Mouse (Mus musculus) v-Abl transformed pro-B cells (cell line): Measurements from ENCODE around the gene Dlgap4.

Source experiments
- in situ Hi-C, 2 experiments: fragments of 400-800 bp; cut with MboI; formaldehyde crosslinking; loops; one replicate each; pipeline ENCODE4 v1.15.1; 2025; ENCODE audit not compliant: unreplicated experiment in 2 of 2

Dlgap4 gene

DNA sequence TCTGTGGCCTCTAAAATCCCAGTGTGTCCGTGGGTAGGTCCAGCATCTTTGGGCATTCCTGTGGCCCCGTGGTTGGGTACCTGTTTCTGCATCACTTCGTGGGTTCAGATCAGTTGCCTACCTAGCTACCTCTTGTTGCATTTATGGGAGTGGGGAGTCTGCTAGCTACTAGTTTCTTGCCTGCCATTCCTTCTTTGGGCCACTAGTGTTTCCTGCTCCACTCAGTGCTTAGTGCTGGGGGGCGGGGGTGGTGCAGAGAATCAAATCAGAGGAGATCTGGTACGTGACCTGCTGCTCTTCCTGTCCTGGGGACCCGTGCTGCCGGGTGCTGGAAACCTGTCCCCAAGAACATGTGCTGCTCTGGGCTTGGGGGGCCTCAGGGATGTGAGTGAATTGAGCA lies 3.0 kb downstream of the Dlgap4 start:
- in situ Hi-C loops = no loop called here

DNA sequence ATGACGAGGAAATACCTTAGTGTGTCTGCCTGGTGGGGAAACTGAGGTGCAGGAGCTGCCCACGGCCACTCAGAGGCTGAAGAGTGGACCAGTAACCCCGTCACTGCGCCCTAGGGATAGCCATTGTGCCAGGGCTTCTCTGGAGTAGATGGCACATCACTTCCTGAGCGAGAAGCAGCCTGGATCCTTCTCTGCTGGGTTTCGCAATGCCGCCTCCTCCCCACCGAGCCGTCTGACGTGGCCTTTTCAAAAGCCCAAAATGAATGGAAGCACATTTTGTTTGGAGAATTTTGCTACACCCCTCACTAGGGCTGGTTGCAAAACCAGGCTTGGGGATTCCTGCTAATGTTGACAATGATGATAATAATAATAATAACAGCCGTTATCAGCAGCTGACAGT lies 4.0 kb downstream of the Dlgap4 start:
- in situ Hi-C loops = no loop called here

DNA sequence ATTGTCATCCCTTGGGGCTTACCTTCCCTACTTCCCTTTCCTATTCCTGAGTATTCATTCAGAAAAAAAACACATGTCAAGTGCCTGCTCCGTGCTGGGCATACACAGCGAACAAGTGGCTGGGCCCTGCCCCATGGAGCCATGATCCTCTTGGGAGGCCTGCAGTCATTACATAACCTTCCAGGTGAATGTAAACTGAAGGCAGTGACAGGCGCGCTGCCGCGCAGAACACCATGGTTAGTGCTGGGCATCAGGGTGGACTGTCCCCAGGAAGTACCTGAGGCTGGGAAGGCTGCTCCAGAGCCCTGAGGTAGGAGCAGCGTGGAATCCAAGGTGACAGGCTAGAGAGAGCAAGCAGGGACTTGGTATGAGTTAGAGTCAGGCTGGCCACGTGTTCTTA lies 7.4 kb downstream of the Dlgap4 start:
- in situ Hi-C loops = no loop called here

DNA sequence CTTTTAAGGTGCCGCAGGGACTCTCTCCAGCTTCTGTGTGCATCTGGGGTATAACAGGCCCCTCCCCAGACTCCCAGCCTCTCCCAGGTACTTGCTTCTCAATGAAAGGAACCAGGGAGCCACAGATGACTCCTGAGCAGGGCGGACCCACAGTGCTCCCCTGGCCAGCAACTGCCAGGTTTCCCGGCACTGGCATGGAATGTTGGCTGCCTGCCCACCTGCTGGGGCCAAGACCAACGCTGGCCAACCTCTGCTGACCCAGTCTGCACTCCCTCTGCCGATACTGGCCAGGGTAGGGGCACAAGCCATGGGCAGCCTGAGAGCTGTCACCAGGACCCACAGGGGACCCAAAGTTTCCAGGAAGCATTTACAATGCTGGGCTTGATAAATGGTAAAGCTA lies 7.9 kb downstream of the Dlgap4 start:
- in situ Hi-C loops = no loop called here

DNA sequence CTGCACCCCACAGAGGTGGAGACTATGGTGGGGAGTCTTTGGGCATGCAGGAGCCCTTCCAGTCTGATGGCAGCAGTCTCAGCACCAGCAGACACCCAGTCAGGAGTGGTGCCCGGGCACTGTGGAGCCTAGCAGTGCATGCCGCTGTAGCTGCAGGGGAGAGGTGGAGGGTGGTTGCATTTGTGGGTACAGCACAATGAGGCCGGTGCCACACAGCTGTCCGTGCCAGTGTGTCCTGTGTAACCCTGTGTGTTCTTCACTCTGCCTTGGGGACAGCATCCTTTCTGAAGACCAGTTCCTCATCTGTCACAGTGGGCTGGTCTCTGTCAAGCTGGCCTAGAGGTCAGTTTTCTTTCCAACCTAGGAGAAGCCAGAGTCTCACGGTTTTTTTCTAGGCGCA lies 8.7 kb downstream of the Dlgap4 start:
- in situ Hi-C loops = no loop called here

DNA sequence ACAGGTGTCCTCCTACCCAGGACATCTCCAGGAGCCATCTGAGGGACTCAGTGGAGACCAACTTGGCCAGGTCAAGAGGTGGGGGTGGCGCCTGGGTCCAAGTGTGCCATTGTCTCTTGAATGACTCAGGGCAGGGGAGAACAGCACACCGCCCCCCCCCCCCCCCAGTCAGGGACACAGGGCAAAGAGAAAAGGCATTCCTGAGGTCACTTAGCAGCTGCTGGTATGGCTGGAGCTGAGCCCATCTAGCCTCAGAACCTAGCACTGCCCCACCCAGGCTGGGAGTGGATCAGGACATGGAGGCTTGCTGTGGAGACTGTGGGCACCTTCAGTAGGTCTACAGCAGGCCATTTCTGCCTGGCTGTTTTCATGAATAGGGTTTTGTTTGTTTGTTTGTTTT lies 9.7 kb downstream of the Dlgap4 start:
- in situ Hi-C loops = no loop called here

DNA sequence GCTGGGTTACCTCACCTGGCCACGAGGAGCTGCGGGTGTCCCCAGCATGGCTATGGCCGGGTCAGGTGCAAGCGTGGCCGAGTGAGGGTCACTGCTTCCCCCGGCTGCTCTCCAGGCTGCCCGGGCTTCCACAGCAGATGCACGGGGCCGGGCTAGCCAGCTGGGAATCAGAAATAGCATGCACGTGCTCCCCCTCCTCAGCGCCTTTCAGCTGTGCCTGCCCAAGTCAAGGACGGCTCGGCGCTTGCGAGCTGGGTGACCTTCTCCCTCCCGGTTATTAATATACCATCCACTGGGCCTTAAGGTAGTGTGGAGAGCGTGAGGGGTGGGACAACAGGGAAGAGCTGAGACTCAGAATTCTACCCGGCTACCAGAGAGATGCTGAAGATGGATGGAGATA lies 11.8 kb downstream of the Dlgap4 start:
- in situ Hi-C loops = no loop called here

DNA sequence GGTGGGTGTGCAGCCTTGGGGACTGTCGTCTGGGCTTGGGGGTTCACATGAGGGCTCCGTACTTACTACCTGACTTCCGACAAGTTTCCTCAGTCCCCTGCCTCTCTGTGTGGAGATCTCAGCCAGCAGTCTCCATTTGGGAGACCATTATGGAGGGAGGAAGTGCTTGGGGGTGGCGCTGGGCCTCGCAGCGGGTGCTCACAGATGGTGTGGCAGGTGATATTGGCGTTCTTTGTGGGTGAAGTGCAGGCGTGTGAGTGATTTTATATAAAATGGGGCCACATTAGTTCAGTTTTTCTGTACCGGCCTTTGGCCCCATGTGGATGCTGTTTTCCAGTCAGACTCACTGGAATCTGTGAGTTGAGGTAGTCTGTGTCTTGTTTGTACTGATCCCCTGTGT lies 12.6 kb downstream of the Dlgap4 start:
- in situ Hi-C loops = no loop called here

DNA sequence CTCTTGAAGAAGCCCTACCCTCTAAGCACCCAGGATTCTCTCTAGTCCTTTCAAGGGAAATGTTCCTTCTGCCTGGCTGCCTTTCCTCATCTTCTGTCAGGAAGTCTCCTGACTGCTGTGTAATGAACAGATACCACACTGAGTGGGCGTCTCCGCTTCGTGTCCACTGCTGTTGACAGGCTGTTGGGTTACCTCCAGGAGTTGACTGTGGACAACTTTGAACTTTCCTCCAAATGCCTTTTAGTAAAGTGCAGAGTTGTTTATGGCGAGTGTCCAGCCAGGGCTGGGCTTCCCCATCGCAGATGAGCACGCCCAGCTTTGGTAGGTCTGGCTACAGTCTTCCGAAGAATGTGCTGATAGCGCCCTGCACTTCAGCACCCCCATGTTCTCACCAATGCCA lies 13.0 kb downstream of the Dlgap4 start:
- in situ Hi-C loops = no loop called here

DNA sequence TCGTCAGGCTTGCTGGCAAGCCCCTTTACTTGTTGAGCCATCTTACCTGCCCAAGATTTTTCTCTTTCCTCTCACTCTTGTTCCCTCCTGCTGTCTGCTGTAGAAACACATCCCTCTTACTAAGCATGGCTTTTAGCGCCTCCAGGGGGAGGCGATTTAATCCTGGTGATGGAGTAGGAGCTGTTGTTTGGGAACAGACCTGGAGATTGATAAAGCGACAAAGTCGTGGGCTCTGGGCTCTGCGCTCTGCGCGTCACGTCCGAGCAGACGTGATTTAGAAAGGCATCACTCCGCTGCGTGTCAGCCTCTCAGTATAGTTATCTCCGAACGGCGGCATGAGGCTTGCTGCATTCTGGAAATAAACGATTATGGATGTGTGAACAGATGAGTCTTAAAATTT lies 14.4 kb downstream of the Dlgap4 start:
- in situ Hi-C loops = no loop called here

DNA sequence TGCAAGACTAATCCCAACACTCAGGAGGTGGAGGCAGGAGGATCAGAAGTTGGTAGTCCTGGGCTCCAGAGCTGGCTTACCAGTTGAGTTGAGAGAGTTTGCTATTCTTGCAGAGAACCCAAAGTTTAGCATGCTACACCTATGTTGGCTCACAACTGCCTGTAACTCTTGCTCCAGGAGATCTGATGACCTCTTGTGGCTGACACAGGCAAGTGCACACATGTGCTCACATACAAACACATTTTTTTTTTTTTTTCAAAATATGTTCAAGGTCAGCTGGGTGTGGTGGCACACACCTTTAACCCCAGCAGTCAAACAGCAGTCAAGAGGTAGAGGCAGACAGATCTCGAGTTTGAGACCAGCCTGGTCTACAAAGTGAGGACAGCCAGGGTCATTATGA lies 16.8 kb downstream of the Dlgap4 start:
- in situ Hi-C loops = no loop called here

DNA sequence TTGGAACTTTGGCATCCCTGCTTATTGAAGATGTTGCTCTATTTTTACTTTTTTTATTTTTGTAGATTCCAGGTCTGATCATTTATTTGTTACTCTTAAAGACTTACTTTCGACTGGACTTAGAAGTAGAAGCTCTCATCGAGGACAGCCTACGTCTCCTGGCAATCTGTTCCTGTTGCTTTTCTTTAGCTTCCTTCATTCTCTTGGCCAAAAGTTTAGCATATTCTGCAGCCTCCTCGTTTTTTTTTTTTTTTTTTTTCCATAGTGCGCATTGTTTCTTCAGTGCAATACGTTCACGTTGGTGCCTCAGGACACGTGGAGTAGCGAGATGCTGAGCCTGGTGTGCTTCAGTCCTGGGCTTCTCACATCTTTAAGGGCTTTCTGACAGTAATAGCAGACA lies 19.2 kb downstream of the Dlgap4 start:
- in situ Hi-C loops = no loop called here

DNA sequence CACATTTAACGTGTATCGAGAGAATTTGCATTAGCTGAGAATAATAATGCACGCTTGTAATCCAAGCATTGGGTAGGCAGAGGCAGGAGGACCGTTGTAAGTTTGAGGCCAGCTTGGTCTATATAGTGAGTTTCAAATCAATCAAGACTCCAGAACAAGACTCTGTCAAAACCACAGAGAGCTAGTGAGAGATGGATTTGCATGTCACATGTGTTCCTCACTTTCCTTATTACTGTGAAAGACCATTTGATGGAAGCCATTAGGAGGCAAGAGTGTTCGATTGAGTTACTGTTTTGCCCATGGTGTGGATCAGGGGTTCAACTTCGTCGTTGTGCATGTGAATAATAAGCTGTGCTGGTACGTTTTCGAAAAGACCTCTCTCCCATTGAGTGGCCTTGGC lies 21.6 kb downstream of the Dlgap4 start:
- in situ Hi-C loops = no loop called here

DNA sequence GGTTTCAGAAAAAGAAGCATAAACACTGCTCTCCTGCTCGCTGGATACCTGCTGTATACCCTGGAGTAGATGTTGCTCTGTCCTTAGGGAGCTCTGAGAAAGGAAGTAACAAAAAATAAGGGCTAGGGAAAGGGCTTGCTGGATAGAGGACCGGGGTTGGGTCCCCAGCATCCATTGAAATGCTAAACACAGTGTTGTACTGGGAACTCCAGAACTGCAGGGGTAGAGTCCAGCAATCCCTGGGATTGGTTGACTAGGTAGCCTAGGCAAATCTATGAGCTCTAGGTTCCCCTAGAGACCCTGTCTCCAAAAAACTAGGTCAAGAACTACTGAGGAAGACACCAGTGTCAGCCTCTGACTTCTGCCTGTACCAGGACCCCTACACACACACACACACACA lies 27.6 kb downstream of the Dlgap4 start:
- in situ Hi-C loops = no loop called here

DNA sequence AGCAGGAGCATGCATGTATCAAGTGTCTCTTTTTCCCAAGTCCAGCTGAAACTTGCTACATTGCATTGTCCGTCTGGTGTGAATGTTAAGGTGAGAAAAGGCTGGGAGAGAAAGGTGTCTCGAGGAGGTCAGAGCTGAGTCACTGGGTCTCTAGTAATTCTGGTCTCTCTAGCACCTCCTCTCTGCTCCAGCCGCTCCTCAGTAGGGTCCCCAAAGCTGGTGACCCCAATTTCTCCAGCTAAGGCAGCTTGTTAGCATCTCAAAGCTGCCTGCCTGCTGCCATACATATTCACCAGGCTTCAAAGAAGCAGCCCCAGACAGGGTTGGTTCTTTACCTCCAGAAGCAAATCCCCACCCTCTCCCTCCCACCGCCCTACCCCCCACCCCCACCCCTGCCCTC lies 29.4 kb downstream of the Dlgap4 start:
- in situ Hi-C loops = no loop called here

DNA sequence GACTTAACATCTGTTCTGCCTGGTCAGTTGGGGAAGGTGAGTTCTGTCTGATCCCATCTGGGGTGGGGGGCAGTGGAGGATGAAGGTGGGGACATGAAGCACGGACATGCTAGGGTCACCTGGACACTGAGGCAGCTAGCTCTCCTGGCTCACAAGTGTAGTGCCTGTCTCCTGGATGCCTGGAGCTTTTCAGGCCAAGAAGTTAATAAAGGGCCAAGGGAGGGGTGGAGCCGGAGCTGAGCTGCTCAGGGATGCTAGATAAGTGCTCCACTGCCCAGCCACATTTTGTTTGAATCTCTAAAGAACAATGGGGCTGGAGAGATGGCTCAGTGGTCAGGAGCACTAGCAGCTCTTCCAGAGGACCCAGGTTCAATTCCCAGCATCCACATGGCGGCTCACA lies 29.9 kb downstream of the Dlgap4 start:
- in situ Hi-C loops = no loop called here

DNA sequence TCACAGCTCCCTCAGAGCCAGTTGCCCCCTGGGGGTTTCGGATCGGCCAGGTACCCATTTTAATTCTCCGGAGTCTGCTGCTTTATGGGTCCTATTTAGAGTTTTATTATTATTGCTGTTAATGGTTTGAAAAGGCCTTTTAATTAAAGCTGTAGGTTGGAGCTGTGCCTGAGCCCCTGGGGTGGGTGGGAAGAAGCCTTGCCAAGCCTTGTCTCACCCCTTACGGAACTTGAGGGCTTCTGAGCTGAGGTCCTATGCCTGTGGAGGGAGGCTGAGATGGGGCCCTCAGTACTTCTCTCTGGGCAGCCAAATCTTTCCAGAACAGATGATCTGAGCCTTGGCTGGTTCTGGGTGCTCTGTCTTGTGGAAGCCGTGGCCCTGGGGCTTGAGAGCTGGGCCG lies 31.6 kb downstream of the Dlgap4 start:
- in situ Hi-C loops = no loop called here

DNA sequence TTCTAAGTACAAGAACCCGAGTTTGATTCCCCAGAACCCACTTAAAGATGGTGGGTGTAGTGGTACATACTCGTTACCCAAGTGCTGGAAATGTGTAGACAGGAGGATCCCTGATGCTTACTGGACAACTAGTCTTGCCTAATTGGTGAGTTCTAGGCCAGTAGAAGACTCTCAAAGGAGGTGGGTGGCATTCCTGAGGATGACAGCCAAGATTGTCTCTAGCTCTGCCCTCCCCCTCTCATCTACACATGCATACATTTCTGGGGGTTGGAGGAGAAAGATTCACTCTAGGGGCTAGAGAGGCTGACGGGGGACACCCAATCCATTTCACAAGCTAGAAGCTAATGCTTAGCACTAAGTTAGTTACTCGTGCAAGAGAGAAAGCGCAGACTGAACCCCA lies 33.4 kb downstream of the Dlgap4 start:
- in situ Hi-C loops = no loop called here

DNA sequence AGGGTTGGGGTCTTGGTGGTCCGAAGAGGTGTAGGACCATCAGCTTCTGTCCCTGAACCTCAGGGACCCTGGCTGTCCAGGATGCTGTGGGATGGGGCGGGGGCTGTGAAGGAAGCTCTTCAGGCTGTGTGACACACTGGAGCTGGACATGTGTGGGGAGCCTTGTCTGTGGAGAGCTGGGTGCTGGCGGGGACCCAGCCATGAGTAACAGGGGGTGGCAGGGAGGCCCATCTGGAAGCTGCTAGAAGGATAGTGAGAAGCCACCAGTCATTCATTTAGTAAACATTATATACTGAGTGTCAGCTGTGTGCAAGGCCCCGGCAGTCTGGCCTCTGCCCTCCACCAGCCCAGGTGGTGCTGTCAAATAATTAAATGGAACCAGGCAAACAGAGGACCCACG lies 34.5 kb downstream of the Dlgap4 start:
- in situ Hi-C loops = no loop called here

DNA sequence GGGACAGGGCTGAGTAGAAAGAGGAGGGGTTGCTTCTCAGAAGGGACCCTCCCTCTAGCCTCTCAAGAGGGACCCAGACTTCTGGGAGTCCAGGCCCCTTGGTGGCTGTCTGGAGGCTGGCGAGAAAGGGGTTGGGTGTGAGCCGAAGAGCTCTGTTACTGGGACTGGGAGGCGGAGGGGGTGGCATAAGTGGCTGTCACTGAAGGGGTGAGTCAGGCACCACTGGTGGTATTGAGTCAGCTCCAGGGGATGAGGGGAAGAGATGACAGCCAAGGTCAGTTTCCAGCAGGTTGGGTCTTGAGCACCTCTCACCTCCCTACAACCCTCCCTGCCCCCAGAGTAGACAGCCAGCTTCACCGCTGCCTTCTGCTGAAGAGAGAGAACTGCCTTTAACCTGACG lies 35.9 kb downstream of the Dlgap4 start:
- in situ Hi-C loops = no loop called here

DNA sequence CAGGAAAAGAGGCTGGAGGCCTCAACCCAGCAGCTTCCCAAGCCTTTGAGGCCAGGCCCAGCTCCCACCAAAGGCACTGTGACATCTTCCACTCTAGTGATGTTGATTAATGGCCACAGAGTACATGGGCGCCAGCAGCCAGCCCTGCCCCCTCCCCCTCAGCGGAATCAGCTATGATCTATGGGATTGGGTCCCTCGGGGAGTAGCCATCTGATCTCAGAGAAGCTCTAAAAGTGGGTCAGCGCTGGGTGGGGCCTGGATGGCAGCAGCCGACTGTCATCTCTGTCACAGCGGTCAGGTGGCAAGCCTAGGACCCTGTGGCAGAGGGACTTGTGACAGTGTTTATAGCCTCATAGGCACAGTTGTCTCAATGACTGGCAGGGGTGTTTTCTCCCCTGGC lies 37.5 kb downstream of the Dlgap4 start:
- in situ Hi-C loops = no loop called here

DNA sequence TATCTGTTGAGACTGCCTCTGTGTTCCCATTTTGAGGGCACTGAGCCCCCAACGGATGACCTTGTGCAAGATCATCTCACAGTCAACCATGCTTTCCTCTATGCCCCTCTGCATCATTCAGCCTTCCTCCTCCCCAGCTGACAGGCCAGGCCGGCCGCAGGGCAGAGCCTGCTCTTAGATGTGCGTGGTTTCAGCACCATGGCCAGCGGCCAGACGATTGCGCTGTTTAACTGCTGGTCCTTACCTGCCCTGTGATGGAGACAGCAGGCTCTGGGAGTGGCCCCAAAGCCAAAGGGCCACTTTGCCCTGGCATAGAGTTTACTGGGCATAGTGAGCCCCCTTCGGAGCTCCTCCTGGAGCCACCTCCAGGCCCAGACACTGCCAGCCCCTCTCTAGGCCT lies 39.3 kb downstream of the Dlgap4 start:
- in situ Hi-C loops = no loop called here

DNA sequence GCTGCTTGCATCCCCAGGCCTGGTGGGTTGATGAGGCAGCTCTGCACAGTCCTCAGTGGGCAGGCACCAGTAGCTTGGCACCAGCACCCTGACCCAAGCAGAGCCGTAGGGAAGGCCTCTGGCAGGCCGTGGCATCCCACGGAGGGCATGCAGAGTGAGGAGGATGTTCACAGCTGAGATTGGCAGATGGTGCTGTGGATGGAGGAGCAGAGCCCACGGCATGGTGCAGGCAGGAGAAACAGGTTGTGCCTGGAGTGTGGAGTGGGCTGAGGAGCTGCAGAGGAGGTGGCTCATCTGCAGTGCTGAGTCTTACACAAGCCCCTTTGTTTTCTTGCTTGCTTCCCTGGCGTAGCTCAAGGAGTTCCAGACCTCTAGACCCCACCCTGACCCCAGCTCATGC lies 40.6 kb downstream of the Dlgap4 start:
- in situ Hi-C loops = no loop called here

DNA sequence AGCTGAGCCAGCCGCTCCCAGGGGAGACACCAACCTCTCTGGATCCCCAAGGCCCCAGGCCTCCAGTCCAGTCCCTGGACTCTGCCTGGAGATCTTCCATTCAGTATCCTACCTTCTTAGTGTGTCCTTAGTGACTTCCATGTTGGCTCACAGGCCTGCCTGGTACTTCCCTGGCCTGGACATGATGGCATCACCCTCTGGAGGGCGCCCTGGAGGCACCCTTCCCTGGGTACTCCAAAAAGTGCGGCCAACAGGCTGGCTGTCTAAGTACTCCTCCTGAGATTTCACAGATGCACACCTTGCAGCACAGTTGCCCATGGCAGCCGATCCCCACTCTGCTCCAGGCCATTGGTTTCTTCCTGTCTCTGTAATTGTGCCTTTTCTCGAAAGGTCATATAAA lies 42.1 kb downstream of the Dlgap4 start:
- in situ Hi-C loops = no loop called here
